Mouse (Mus musculus): Measurements from ENCODE around the gene Hba-a1. TPM values are rescaled to one million over a fixed set of nuclear protein-coding genes. Genes with fewer than 3 reads are reported as not detected.
"Not testable (repeated sequence)": the region's sequence is repeated elsewhere in the genome, so short reads cannot be mapped to it uniquely, and the experiment has no call there.

The Hba-a1 gene
- polyA plus RNA-seq, 1 experiment from 2014 or later = 2,714 TPM

- not testable (repeated sequence) for H3K4me1 ChIP-seq (ENCODE audit: control insufficient read depth, insufficient read depth, low read depth, low read length); H3K36me3 ChIP-seq (ENCODE audit: control insufficient read depth, insufficient read depth, low read length); H3K9me3 ChIP-seq (ENCODE audit: control insufficient read depth, low read length); H3K9ac ChIP-seq (ENCODE audit: low read depth, low read length); H3K27ac ChIP-seq (ENCODE audit: low read depth, low read length); H3K27me3 ChIP-seq (replicated peaks; ENCODE audit: control insufficient read depth, insufficient read depth, low read length)
- peak within 1 kb of the TSS; percentile 57 for H3K4me2 ChIP-seq (ENCODE audit: low read length)
- ATAC-seq = peak; percentile 75
- 6% methylated on average over 16 of the region's 16 CpGs for WGBS
- H3K4me3 ChIP-seq (ENCODE audit: low read length) = peak within 1 kb of the TSS; percentile 32
Measured at GRCm38 (mm10) chr11:32299865-32300264, 16.6 kb downstream of the Hba-a1 start, which contains the start of gene Hbq1a. Gene Hbq1a (plus strand): TSS chr11:32300069.

DNA sequence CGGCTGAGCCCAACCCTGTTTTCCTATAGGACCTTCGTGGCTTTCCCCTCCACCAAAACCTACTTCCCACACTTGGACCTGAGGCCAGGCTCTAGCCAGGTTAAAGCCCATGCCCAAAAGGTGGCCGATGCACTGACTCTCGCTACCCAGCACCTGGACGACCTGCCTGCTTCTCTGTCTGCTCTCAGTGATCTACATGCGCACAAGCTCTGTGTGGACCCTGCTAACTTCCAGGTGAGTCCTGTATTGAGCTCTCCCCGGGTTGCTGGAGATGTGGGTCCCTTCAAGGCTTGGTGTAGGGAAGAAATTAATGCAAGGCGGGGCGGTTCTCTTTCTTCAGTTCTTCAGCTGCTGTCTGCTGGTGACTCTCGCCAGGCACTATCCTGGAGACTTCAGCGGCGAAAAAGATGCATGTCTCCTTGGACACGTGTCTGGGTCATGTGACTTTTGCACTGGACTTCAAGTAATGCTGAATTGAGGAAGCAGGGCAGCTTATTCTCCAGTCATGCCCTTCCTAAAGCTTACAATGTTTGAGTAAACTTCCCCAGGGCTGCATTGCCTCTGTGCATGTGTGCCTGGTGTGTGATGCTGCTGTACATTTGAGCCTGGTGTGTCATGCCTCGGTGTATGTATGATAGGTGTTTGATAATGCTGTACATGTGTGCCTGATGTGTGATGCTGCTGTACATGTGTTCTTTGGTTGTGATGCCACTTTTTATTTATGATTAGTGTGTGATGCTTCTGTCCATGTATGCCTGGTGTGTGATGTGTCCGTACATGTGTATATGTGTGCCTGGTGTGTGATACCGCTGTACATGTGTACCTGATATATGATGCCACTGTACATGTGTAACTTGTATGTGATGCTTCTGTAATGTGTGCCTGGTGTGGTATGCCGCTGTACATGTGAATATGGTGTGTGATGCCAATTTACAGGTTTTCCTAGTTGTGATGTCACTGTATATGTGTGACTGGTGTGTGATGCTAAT, 17.3 kb downstream of the Hba-a1 start:
- 56% methylated on average over 14 of the region's 17 CpGs for WGBS
- H3K4me1 ChIP-seq (ENCODE audit: control insufficient read depth, insufficient read depth, low read depth, low read length) = no peaks in the 10 kb centered on the region; the same call in 1 of the 2 replicates
- no peak overlapping the region for H3K27ac ChIP-seq (ENCODE audit: low read depth, low read length)
- no peaks in the 10 kb centered on the region for H3K27me3 ChIP-seq (replicated peaks; ENCODE audit: control insufficient read depth, insufficient read depth, low read length)
- ATAC-seq = peak; percentile 41
- peak overlapping the region; percentile 57 for H3K4me2 ChIP-seq (ENCODE audit: low read length)
- no peak overlapping the region for H3K9ac ChIP-seq (ENCODE audit: low read depth, low read length)
- no peaks in the 10 kb centered on the region for H3K36me3 ChIP-seq (ENCODE audit: control insufficient read depth, insufficient read depth, low read length)
- H3K9me3 ChIP-seq (ENCODE audit: control insufficient read depth, low read length) = no peaks in the 10 kb centered on the region
- peak overlapping the region; percentile 32 for H3K4me3 ChIP-seq (ENCODE audit: low read length)

- H3K27ac ChIP-seq (ENCODE audit: low read depth, low read length) = no peak overlapping the region
- no peak for ATAC-seq
- H3K27me3 ChIP-seq (replicated peaks; ENCODE audit: control insufficient read depth, insufficient read depth, low read length) = no peaks in the 10 kb centered on the region
- H3K4me1 ChIP-seq (ENCODE audit: control insufficient read depth, insufficient read depth, low read depth, low read length) = no peaks in the 10 kb centered on the region; the same call in 1 of the 2 replicates
- 75% methylated on average over 1 of the region's 1 CpGs for WGBS
- H3K9me3 ChIP-seq (ENCODE audit: control insufficient read depth, low read length) = no peaks in the 10 kb centered on the region
- H3K4me3 ChIP-seq (ENCODE audit: low read length) = no peak overlapping the region
- no peak overlapping the region for H3K9ac ChIP-seq (ENCODE audit: low read depth, low read length)
- H3K36me3 ChIP-seq (ENCODE audit: control insufficient read depth, insufficient read depth, low read length) = no peaks in the 10 kb centered on the region
- no peak overlapping the region for H3K4me2 ChIP-seq (ENCODE audit: low read length)
Measured at GRCm38 (mm10) chr11:32301506-32301905, 18.2 kb downstream of the Hba-a1 start.

GRCm38 (mm10) chr11:32302824-32303419, 19.6 kb downstream of the Hba-a1 start:
- Histone ChIP-seq H3K4me3 (ENCODE audit: low read length) (no peak overlapping the region), H3K36me3 (ENCODE audit: control insufficient read depth, insufficient read depth, low read length) (no peaks in the 10 kb centered on the region), H3K9me3 (ENCODE audit: control insufficient read depth, low read length) (no peaks in the 10 kb centered on the region), H3K9ac (ENCODE audit: low read depth, low read length) (no peak overlapping the region), H3K4me2 (ENCODE audit: low read length) (no peak overlapping the region), H3K27ac (ENCODE audit: low read depth, low read length) (peak overlapping the region; percentile 6; the same call in 1 of the 2 replicates), H3K4me1 (ENCODE audit: control insufficient read depth, insufficient read depth, low read depth, low read length) (no peaks in the 10 kb centered on the region; the same call in 1 of the 2 replicates), H3K27me3 (replicated peaks; ENCODE audit: control insufficient read depth, insufficient read depth, low read length) (no peaks in the 10 kb centered on the region)
- WGBS = 41% methylated on average over 2 of the region's 2 CpGs
- peak; percentile 68; the same call in 1 of the 2 replicates for ATAC-seq

- Histone ChIP-seq H3K4me1 (ENCODE audit: control insufficient read depth, insufficient read depth, low read depth, low read length) (no peaks in the 10 kb centered on the region; the same call in 1 of the 2 replicates), H3K36me3 (ENCODE audit: control insufficient read depth, insufficient read depth, low read length) (no peaks in the 10 kb centered on the region), H3K4me2 (ENCODE audit: low read length) (no peak overlapping the region), H3K9ac (ENCODE audit: low read depth, low read length) (no peak overlapping the region), H3K9me3 (ENCODE audit: control insufficient read depth, low read length) (no peaks in the 10 kb centered on the region), H3K27ac (ENCODE audit: low read depth, low read length) (no peak overlapping the region), H3K27me3 (replicated peaks; ENCODE audit: control insufficient read depth, insufficient read depth, low read length) (no peaks in the 10 kb centered on the region), H3K4me3 (ENCODE audit: low read length) (no peak overlapping the region)
- 86% methylated on average over 1 of the region's 1 CpGs for WGBS
- no peak for ATAC-seq
Measured at GRCm38 (mm10) chr11:32303455-32303854, 20.1 kb downstream of the Hba-a1 start.

GRCm38 (mm10) chr11:32307006-32307405, 23.7 kb downstream of the Hba-a1 start:
- WGBS = 75% methylated on average over 1 of the region's 1 CpGs
- Histone ChIP-seq H3K4me3 (ENCODE audit: low read length) (no peak overlapping the region), H3K4me2 (ENCODE audit: low read length) (no peak overlapping the region), H3K4me1 (ENCODE audit: control insufficient read depth, insufficient read depth, low read depth, low read length) (no peaks in the 10 kb centered on the region; the same call in 1 of the 2 replicates), H3K27me3 (replicated peaks; ENCODE audit: control insufficient read depth, insufficient read depth, low read length) (no peaks in the 10 kb centered on the region), H3K36me3 (ENCODE audit: control insufficient read depth, insufficient read depth, low read length) (no peaks in the 10 kb centered on the region), H3K9me3 (ENCODE audit: control insufficient read depth, low read length) (no peaks in the 10 kb centered on the region), H3K27ac (ENCODE audit: low read depth, low read length) (no peak overlapping the region), H3K9ac (ENCODE audit: low read depth, low read length) (no peak overlapping the region)
- no peak for ATAC-seq

DNA sequence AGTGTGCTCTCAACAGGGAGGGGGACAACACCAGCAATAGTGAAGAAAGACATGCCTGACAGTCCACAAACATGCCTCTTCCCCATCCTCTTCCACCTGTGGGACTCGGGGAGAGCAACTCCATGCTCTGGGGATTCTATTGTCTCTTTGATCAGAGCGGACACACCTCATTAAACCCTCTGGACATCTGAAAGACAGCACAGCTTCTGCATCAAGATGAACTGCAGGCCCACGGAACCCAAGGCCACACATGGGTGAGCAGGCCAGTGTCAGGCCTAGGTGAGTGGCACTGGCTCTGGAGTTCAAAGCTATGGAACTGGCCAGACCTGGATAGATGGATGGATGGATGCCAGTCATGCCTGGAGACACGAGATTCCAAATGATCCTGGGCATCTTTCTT, 26.1 kb downstream of the Hba-a1 start:
- 40% methylated on average over 4 of the region's 4 CpGs for WGBS
- Histone ChIP-seq H3K36me3 (ENCODE audit: control insufficient read depth, insufficient read depth, low read length) (no peaks in the 10 kb centered on the region), H3K27me3 (replicated peaks; ENCODE audit: control insufficient read depth, insufficient read depth, low read length) (no peaks in the 10 kb centered on the region), H3K9ac (ENCODE audit: low read depth, low read length) (no peak overlapping the region), H3K4me2 (ENCODE audit: low read length) (no peak overlapping the region), H3K4me3 (ENCODE audit: low read length) (no peak overlapping the region), H3K27ac (ENCODE audit: low read depth, low read length) (no peak overlapping the region), H3K9me3 (ENCODE audit: control insufficient read depth, low read length) (no peaks in the 10 kb centered on the region), H3K4me1 (ENCODE audit: control insufficient read depth, insufficient read depth, low read depth, low read length) (no peaks in the 10 kb centered on the region)
- no peak for ATAC-seq

- no peak overlapping the region for H3K4me2 ChIP-seq (ENCODE audit: low read length)
- WGBS = 76% methylated on average over 3 of the region's 3 CpGs
- H3K27me3 ChIP-seq (replicated peaks; ENCODE audit: control insufficient read depth, insufficient read depth, low read length) = no peaks in the 10 kb centered on the region
- no peak overlapping the region for H3K9ac ChIP-seq (ENCODE audit: low read depth, low read length)
- no peaks in the 10 kb centered on the region for H3K36me3 ChIP-seq (ENCODE audit: control insufficient read depth, insufficient read depth, low read length)
- H3K4me1 ChIP-seq (ENCODE audit: control insufficient read depth, insufficient read depth, low read depth, low read length) = no peaks in the 10 kb centered on the region
- H3K27ac ChIP-seq (ENCODE audit: low read depth, low read length) = no peak overlapping the region
- no peak overlapping the region for H3K4me3 ChIP-seq (ENCODE audit: low read length)
- H3K9me3 ChIP-seq (ENCODE audit: control insufficient read depth, low read length) = no peaks in the 10 kb centered on the region
- no peak for ATAC-seq
Measured at GRCm38 (mm10) chr11:32309928-32310327, 26.6 kb downstream of the Hba-a1 start.

- no peaks in the 10 kb centered on the region for H3K27me3 ChIP-seq (replicated peaks; ENCODE audit: control insufficient read depth, insufficient read depth, low read length)
Measured at GRCm38 (mm10) chr11:32316009-32316408, 32.7 kb downstream of the Hba-a1 start.

More at GRCm38 (mm10) chr11:32316009-32316408, 32.7 kb downstream of the Hba-a1 start:
- Histone ChIP-seq H3K9ac (ENCODE audit: low read depth, low read length) (no peak overlapping the region), H3K4me2 (ENCODE audit: low read length) (no peak overlapping the region), H3K9me3 (ENCODE audit: control insufficient read depth, low read length) (no peaks in the 10 kb centered on the region), H3K4me1 (ENCODE audit: control insufficient read depth, insufficient read depth, low read depth, low read length) (no peaks in the 10 kb centered on the region), H3K27ac (ENCODE audit: low read depth, low read length) (no peak overlapping the region), H3K4me3 (ENCODE audit: low read length) (no peak overlapping the region), H3K36me3 (ENCODE audit: control insufficient read depth, insufficient read depth, low read length) (no peaks in the 10 kb centered on the region)
- no peak for ATAC-seq
- WGBS = 87% methylated on average over 3 of the region's 3 CpGs

Measured in hindbrain, embryonic 16.5 days (tissue).